Mouse (Mus musculus) olfactory bulb, adult 2 months (tissue): Measurements from ENCODE around the gene Atr.

ENCODE experiments used
- CTCF ChIP-seq: fragments of 200-500 bp; IDR thresholded peaks from 2 replicates; pipeline ENCODE4 v1.5.1; 2012; ENCODE audit warnings: low read depth, mild to moderate bottlenecking, low read length, moderate library complexity; ENCODE audit not compliant: insufficient read depth
- POLR2A ChIP-seq: fragments of 200-500 bp; IDR thresholded peaks from 2 replicates; pipeline ENCODE4 v1.6.1; 2012; ENCODE audit warnings: mild to moderate bottlenecking, low read depth, low read length, moderate library complexity; ENCODE audit not compliant: insufficient read depth

DNA sequence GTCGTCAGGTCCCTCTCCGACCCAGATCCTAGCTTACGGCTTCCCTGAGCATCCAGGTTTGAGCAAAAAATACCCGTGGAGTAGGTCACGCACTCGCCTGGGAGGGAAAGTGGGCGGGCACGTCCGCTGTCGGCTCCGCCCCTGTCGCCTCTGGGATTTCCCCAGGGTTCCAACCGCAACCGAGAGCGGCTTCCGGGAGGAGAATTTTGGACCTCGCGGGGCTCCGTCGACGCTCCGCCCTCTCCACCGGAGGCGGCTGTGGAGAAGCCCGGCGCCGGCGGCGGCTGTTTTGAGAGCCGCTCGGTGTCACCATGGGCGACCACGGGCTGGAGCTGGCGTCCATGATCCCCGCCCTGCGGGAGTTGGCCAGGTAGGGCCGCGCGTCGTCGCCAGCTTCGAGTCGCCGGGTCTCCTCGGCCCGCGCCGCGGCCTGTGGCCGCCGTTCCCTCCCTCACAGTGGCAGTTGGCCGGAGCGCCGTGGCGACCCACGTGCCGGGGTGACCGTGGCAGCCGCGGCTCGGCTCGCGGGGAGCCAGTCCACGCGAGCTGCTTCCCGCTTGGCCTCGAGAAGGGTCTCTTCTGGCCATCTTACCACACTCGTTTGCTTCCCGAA, at the start of gene Atr:
- TF ChIP-seq POLR2A (no peak), CTCF (no peak)
